Mouse (Mus musculus) heart, embryonic 14.5 days (tissue): ENCODE measurements around the gene Gm28053. TPM values are rescaled to one million over a fixed set of nuclear protein-coding genes. Genes with fewer than 3 reads are reported as not detected.

ENCODE experiments used
- ATAC-seq: fragments of 200-750 bp; cut with Nextera tagmentation; 2 replicates; pipeline ENCODE4 v1.8.0; 2017; ENCODE audit warnings: low read depth, moderate TSS enrichment; ENCODE audit not compliant: insufficient number of reproducible peaks, insufficient read depth, low FRiP score
- H3K27ac ChIP-seq, 2 experiments: fragments of 200-500 bp in 1 of 2; fragments of 300-500 bp in 1 of 2; sonication (generic) in 1 of 2; replicated peaks in 1 of 2; 2 replicates each; pipeline ENCODE4 v1.5.1; 2012 to 2014; ENCODE audit warnings: low read depth in 2 of 2, low read length in 2 of 2, control low read depth in 1 of 2, mild to moderate bottlenecking in 1 of 2, mixed read lengths in 1 of 2; ENCODE audit not compliant: control insufficient read depth in 1 of 2, insufficient read depth in 1 of 2
- H3K27me3 ChIP-seq: fragments of 300-500 bp; sonication (generic); 2 replicates; pipeline ENCODE4 v1.6.1; 2014; ENCODE audit warnings: mild to moderate bottlenecking, low read length, control low read depth; ENCODE audit not compliant: control insufficient read depth, insufficient read depth
- H3K36me3 ChIP-seq: fragments of 300-500 bp; sonication (generic); 2 replicates; pipeline ENCODE4 v1.6.1; 2014; ENCODE audit warnings: mild to moderate bottlenecking, control low read depth, low read length, mixed read lengths; ENCODE audit not compliant: control insufficient read depth, insufficient read depth
- H3K4me1 ChIP-seq, 2 experiments: fragments of 200-500 bp in 1 of 2; fragments of 300-500 bp in 1 of 2; sonication (generic) in 1 of 2; 2 replicates each; pipeline ENCODE4 v1.6.1; 2012 to 2014; ENCODE audit warnings: low read length in 2 of 2, control low read depth in 1 of 2, mixed read lengths in 1 of 2; ENCODE audit not compliant: control insufficient read depth in 2 of 2, insufficient read depth in 2 of 2
- H3K4me2 ChIP-seq: fragments of 300-500 bp; sonication (generic); 2 replicates; pipeline ENCODE4 v1.6.1; 2014; ENCODE audit warnings: mild to moderate bottlenecking, low read length
- H3K4me3 ChIP-seq, 2 experiments: fragments of 200-500 bp in 1 of 2; fragments of 300-500 bp in 1 of 2; sonication (generic) in 1 of 2; 2 replicates each; pipeline ENCODE4 v1.5.1; 2012 to 2014; ENCODE audit warnings: low read length in 2 of 2, mild to moderate bottlenecking in 2 of 2, control low read depth in 1 of 2, low read depth in 1 of 2, moderate library complexity in 1 of 2; ENCODE audit not compliant: control insufficient read depth in 1 of 2, insufficient read depth in 1 of 2
- H3K9ac ChIP-seq: fragments of 300-500 bp; sonication (generic); 2 replicates; pipeline ENCODE4 v1.6.1; 2014; ENCODE audit warnings: mild to moderate bottlenecking, low read length
- H3K9me3 ChIP-seq: fragments of 300-500 bp; sonication (generic); 2 replicates; pipeline ENCODE4 v1.6.1; 2016; ENCODE audit warnings: low read length, control low read depth; ENCODE audit not compliant: control insufficient read depth
- WGBS: fragments of 180-500 bp; shearing (Covaris S2); extraction: QIAGEN DNeasy Blood & Tissue Kit; methylation state at CpG from one replicate; pipeline ENCODE4 v1.1.7; 2014; 5-methylcytosine and 5-hydroxymethylcytosine counted together
- polyA plus RNA-seq: library from polyadenylated mRNA; unstranded; fragments of >200 nt; fragmentation: Nextera tagmentation; extraction: Ambion mirVana; gene quantifications from 2 replicates; pipeline ENCODE4 v1.2.1, GENCODE M21; 2014

The Gm28053 gene
- polyA plus RNA-seq, 1 experiment from 2014 or later, result 5.1 TPM

GRCm38 (mm10) chr6:48742422-48743351 lies 24.3 kb downstream of the Gm28053 start:
- peak overlapping the region; percentile 69 for H3K4me2 ChIP-seq
- no peak for ATAC-seq
- peak overlapping the region; percentile 25 to 41 for H3K4me3 ChIP-seq
- H3K27me3 ChIP-seq, result peaks cover 29% of the 10 kb centered on the region
- no peaks in the 10 kb centered on the region for H3K36me3 ChIP-seq
- 14% methylated on average over 52 of the region's 52 CpGs for WGBS
- H3K9ac ChIP-seq, result peak overlapping the region; percentile 9; the same call in 1 of the 2 replicates
- peaks cover 0 to 4% of the 10 kb centered on the region in 2 experiments; a peak in 2 of 4 replicates for H3K4me1 ChIP-seq
- no peak overlapping the region for H3K27ac ChIP-seq
- no peaks in the 10 kb centered on the region for H3K9me3 ChIP-seq

DNA sequence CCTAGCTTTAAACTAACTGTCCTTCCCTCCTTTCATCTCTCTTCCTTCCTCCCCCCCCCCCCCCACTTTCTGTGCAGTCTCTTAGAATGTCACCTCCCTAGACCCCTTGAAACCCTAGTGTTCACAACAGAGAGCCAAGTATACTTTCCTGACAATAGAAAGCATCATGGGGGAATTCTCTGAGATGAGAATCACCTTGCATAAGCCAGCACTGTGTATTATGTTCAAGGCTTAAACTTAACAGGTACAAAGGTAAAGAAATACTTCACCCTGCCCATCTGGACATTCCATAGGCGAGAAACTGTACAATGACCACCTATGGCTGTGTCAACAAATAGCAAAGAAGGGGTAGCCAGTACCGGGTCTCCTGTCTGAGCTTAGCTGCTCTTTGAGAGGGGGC lies 27.1 kb downstream of the Gm28053 start:
- H3K4me3 ChIP-seq, result no peak overlapping the region
- peak overlapping the region; percentile 56 for H3K4me2 ChIP-seq
- 46% methylated on average over 2 of the region's 2 CpGs for WGBS

DNA sequence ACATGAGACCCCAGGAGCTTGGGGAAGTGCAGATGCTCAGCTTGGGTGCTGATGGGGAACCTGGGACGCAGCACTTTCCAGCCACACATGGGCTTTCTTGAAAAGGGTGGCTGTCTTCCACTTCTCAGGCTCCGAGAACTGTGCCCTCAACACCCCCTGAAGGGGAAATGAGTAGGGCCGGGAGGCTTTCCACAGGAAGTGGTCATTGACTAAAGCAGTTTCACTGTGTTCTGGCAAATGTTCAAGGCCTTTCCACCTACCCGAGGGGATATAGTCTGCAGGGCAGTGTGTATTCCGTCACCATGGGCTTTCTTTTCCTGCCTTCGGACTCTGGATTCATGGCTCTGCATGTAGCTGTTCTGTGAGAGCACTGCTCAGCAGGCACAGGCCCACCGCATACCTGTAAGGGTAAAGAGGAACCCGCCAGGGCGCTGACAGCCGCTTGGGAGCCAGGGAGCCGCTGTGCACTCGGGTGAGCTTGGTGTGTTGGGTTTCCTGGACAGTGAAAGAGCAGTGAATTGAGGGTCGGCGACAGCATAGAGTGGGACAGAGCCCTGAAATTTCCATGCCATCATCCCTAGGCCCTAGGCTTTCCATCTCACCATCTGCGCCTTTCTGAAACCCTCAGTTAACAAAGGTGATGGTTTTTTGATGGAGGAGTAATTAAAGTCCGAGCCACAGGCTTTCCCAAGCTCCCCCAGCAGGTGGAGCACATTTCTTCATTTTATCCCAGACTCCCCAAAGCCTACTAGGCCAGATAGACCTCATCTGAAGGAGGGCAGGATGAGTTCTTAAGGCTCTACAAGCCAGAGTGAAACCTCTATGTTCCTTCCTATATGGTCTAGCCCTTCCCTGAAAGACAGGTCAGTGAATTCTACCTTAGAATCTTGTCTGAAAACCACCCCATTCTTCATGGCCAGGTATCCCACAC lies 27.8 kb downstream of the Gm28053 start, which contains the start of gene Gimap5:
Gimap5 (plus strand) TSS at position 239 of the 931 bp plus-strand sequence.
- ATAC-seq, result peak; percentile 57
- peaks cover 26% of the 10 kb centered on the region for H3K27me3 ChIP-seq
- peak within 1 kb of the TSS; percentile 67 to 80 for H3K27ac ChIP-seq
- peak within 1 kb of the TSS; percentile 56 for H3K4me2 ChIP-seq
- peak within 1 kb of the TSS; percentile 61 for H3K9ac ChIP-seq
- peaks cover 0 to 4% of the 10 kb centered on the region in 2 experiments; a peak in 1 of 4 replicates for H3K4me1 ChIP-seq
- H3K36me3 ChIP-seq, result no peaks in the 10 kb centered on the region
- 31% methylated on average over 16 of the region's 16 CpGs for WGBS
- peak within 1 kb of the TSS; percentile 12 to 27 for H3K4me3 ChIP-seq
- no peaks in the 10 kb centered on the region for H3K9me3 ChIP-seq

More for the DNA sequence above, 27.1 kb downstream of the Gm28053 start:
- H3K27me3 ChIP-seq, result peaks cover 29% of the 10 kb centered on the region
- no peaks in the 10 kb centered on the region for H3K36me3 ChIP-seq
- peak overlapping the region; percentile 67 to 80; a peak in 3 of 4 replicates for H3K27ac ChIP-seq
- H3K4me1 ChIP-seq, result peaks cover 0 to 4% of the 10 kb centered on the region in 2 experiments; a peak in 2 of 4 replicates
- H3K9me3 ChIP-seq, result no peaks in the 10 kb centered on the region
- H3K9ac ChIP-seq, result peak overlapping the region; percentile 38; the same call in 1 of the 2 replicates
- no peak for ATAC-seq

DNA sequence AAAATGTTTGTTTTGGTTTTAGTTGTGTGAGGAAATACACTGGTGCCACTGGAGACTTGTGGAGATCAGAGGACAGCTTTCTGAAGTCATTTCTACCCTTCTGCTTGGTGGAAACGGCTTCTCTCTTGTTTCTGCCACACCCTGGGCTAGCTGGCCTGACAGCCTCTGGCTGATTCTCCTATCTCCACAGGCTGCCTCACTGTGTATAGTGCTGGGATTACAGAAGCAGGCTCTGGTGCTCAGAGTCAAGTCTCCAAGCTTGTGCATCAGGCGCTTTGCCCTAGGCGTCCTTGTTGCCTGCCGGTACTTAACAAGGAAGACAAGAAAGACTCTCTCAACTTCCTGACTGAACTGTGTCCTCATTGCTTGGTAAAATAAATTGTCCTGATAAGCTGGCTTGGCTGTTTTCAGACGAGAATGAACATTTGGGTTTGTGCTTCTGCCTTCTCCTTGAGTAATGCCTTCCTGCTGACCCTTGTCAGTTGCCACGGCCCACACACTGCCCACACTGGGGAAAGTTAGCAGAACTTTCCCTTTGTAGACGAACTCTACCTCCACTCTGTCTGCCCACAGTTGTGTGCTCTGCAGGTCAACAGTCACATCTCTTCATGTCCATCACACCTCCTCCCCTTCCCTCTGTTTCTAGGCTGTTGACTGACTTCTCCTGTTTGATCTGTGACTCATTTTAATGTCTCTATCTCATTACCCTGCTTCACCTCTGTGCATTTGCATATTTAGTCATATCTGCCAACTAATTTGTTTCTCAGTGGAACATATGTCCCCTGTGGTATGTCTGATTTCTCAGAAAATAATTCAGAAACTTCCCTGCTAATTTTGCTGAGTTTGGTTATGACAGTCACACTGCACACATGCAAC lies 28.9 kb downstream of the Gm28053 start:
- peak overlapping the region; percentile 47 to 80; a peak in 3 of 4 replicates for H3K27ac ChIP-seq
- 50% methylated on average over 7 of the region's 7 CpGs for WGBS
- H3K4me3 ChIP-seq, result peak overlapping the region; percentile 9 to 12; a peak in 1 of 4 replicates
- peaks cover 0 to 4% of the 10 kb centered on the region in 2 experiments; a peak in 1 of 4 replicates for H3K4me1 ChIP-seq
- ATAC-seq, result no peak
- no peaks in the 10 kb centered on the region for H3K9me3 ChIP-seq
- no peaks in the 10 kb centered on the region for H3K36me3 ChIP-seq
- peaks cover 18% of the 10 kb centered on the region for H3K27me3 ChIP-seq
- H3K4me2 ChIP-seq, result peak overlapping the region; percentile 56
- peak overlapping the region; percentile 61; the same call in 1 of the 2 replicates for H3K9ac ChIP-seq

DNA sequence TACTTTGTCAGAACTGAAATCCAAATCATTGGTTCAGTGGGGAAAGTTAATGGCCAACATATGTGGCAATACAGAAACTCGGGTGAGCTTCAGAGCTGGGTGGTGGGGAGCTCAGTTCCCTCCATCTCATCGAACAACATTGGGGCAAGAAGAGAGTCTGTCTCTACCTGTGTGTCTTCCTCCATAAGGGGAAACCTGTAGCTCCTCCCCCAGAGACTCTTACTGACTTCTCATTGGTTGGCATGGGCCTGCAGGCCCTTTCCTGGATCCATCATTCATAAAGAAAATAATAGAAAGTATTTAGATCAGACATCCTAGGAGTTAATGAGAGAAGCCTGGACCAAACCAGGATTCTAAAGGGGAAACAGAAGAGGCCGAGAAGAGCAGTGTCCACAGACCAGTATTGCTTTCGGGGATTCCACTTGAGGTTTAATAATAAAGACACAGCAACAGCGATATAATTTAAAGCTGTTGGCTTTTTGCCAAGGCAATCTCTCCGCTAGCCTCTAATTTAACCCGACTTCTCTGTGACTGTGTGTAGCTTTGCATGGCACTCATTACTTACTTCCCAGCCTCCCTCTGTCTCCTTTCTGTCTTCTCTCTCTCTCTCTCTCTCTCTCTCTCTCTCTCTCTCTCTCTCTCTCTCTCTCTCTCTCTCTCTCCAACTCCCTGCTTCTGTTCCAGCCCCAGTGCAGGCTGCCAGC lies 45.3 kb downstream of the Gm28053 start:
- H3K9ac ChIP-seq, result no peak overlapping the region
- 79% methylated on average over 7 of the region's 7 CpGs for WGBS
- H3K4me1 ChIP-seq, result no peaks in the 10 kb centered on the region
- no peaks in the 10 kb centered on the region for H3K27me3 ChIP-seq
- H3K27ac ChIP-seq, result no peak overlapping the region
- no peaks in the 10 kb centered on the region for H3K9me3 ChIP-seq
- H3K4me2 ChIP-seq, result no peak overlapping the region
- no peak overlapping the region for H3K4me3 ChIP-seq
- no peaks in the 10 kb centered on the region for H3K36me3 ChIP-seq
- ATAC-seq, result no peak

- H3K4me3 ChIP-seq, result no peak overlapping the region
- WGBS, result 88% methylated on average over 10 of the region's 10 CpGs
- H3K9me3 ChIP-seq, result no peaks in the 10 kb centered on the region
- no peak overlapping the region for H3K9ac ChIP-seq
- H3K27me3 ChIP-seq, result no peaks in the 10 kb centered on the region
- H3K4me2 ChIP-seq, result no peak overlapping the region
- no peaks in the 10 kb centered on the region for H3K36me3 ChIP-seq
- ATAC-seq, result no peak
- no peak overlapping the region for H3K27ac ChIP-seq
- no peaks in the 10 kb centered on the region for H3K4me1 ChIP-seq
Observed at GRCm38 (mm10) chr6:48764496-48764895, 46.1 kb downstream of the Gm28053 start.
